Mouse (Mus musculus) G1E (cell line): ENCODE measurements around the gene Tsc2.

ENCODE experiments used
- CTCF ChIP-seq: IDR thresholded peaks from 2 replicates; pipeline ENCODE4 v1.5.1; 2012; ENCODE audit warnings: low read depth, low read length, inconsistent platforms, mixed read lengths
- GATA1 ChIP-seq: IDR thresholded peaks from 2 replicates; pipeline ENCODE4 v1.6.1; 2012; ENCODE audit warnings: borderline replicate concordance, low read length, inconsistent platforms, mixed read lengths
- GATA2 ChIP-seq: IDR thresholded peaks from 2 replicates; pipeline ENCODE4 v1.6.1; 2012; ENCODE audit warnings: low read depth, low read length, inconsistent platforms, borderline replicate concordance
- POLR2AphosphoS5 ChIP-seq: IDR thresholded peaks from 2 replicates; pipeline ENCODE4 v1.6.1; 2012; ENCODE audit warnings: low read depth, low read length, inconsistent platforms; ENCODE audit not compliant: insufficient replicate concordance

GRCm38 (mm10) chr17:24640119-24640518, 7.7 kb upstream of the Tsc2 start:
- no peak for TF ChIP-seq CTCF
- TF ChIP-seq GATA1: no peak
- no peak for TF ChIP-seq GATA2
- TF ChIP-seq POLR2AphosphoS5: no peak
